Mouse (Mus musculus): Measurements from ENCODE around the gene Krtap12-1. TPM values are rescaled to one million over a fixed set of nuclear protein-coding genes. Genes with fewer than 3 reads are reported as not detected.
A peak's percentile ranks its signal among the peaks of the same experiment; 100 is the strongest.
"Not testable (repeated sequence)": the region's sequence is repeated elsewhere in the genome, so short reads cannot be mapped to it uniquely, and the experiment has no call there.

Gene Krtap12-1
- polyA plus RNA-seq (2017; shearing (Covaris generic)) = not detected

DNA sequence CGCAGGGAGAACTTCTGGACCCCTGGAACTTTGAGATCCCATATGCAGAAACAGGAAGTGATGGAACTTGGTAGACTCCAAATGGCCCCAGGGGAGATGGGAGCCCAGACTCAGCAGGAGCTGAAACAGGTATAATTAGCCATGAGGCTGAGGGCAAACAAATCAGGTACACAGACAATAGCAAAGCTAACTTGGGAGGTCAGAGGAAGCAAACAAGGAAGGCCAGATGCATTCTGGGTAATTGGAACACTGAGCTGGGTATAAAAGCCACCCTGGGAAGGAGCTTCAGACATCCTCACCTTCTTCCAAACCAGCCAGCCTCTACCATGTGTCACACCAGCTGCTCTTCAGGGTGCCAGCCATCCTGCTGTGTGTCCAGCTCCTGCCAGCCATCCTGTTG is at the start of gene Krtap12-1:
Krtap12-1 (plus strand) TSS at position 301 of the 400 bp plus-strand sequence.
- ATAC-seq = not testable (repeated sequence)

DNA sequence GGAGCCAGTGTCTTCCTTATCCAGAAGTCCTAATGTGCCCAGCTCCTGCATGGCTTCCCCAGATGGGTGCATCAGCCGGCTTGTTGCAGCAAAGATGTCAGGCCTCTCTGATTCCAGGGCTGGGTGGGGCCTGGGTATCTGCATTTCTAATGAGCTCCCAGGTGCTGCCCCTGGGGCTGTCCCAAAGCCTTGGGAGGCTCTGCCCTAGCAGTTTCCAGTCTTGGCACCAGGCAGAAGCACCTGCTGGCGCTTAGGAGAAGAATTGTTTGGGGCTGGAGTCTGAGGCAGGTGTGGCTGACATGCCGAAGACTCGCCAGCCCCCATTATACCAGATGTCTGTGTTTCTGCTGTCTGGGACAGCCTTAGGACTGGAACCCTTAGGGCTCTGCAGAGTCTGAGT is 49.7 kb upstream of the Krtap12-1 start:
- no peak for ATAC-seq

DNA sequence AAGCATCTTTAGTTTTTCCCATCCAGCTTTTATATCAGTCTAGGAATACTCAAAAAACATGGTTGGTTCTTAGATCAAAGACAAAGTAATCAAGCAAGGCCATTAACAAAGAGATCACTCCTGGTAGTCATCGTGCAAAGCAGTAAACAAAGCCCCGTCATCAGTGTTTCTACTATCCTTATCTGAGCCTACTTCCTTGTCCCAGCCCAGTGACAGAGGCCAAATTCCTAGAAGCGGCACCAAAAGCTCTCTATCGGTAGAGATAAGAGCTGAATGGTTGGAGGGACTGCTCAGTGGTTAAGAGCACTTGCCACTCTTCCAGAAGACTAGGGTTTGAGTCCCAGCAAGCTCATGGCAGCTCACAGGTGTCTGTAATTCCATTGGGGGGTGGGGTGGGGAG is 48.9 kb upstream of the Krtap12-1 start:
- no peak for ATAC-seq

DNA sequence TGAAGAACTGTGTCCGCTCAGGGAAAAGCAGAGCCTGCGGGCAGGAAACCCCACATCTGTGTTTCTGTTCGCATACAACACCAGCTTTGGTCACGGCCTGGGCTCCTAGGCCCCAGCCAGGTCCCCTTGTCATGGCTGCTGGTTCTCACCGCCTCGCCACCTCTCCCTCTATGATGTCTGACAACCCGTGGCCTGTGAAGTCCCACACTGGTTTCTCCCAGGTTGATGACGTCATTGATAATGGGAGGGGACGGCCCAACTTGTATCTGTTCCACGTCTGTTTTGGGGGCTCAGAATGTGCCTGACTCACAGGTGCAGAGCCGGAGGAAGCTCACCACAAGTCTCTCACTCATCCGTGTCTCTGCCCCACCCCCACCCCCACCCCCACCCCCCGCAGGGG is 46.6 kb upstream of the Krtap12-1 start:
- no peak for ATAC-seq

DNA sequence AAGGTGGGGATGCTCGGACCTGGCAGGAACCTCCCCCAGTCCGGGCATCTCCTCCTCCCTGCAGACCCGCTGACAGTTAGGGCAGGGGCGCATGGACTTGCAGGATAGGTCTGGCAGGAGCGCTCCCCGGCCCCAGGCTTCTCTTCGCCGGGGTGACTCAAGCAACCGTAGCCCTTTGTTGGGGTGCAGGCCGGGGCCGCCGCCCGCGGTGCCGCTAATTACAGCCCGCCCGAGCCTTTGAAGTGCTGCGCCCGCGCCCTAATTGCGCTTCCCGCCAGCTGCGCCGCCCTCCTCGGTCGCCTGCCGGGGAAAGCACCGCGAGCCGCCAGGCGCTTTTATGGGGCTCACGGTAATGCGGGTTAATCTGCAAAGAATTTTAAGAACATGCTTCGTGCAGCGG is 42.8 kb upstream of the Krtap12-1 start:
- peak; percentile 57 for ATAC-seq

DNA sequence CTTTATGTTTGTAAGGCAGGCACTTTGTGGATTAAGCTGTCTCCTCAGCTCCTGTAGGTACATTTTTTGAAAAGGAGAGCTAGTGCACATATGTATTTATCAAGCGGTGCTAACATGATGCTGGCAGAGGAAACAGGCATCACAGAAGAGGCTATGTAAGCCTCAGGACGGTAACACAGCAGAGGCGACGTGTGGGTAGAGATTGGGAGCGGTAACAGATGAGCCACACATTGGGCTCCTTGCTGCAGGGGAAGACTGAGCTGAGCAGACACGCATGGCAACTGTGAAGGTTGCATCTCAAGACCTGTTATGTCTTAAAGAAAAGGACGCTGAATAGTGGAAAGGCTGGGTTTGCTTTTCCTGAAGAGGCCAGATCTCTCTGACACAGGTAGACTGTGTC is 37.4 kb upstream of the Krtap12-1 start:
- no peak for ATAC-seq

DNA sequence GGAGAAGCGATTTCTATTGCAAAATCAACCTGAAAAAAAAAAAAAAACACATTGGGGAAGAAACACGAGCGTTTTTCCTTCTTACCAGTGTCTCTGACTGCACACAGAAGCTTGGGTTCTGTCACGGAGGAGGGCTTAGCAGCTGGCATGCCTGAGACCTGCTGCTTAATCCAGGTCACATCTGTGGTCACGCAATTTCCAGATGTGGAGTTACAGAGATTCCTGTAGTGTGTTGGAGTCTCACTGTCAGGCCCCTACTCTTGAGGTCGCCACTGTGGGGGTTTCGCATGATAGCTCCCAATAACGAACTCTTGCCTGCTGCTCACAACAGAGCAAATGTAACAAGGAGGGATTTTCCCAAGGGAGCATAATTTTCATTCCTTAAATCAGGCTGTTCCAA is 36.2 kb upstream of the Krtap12-1 start:
- no peak for ATAC-seq

DNA sequence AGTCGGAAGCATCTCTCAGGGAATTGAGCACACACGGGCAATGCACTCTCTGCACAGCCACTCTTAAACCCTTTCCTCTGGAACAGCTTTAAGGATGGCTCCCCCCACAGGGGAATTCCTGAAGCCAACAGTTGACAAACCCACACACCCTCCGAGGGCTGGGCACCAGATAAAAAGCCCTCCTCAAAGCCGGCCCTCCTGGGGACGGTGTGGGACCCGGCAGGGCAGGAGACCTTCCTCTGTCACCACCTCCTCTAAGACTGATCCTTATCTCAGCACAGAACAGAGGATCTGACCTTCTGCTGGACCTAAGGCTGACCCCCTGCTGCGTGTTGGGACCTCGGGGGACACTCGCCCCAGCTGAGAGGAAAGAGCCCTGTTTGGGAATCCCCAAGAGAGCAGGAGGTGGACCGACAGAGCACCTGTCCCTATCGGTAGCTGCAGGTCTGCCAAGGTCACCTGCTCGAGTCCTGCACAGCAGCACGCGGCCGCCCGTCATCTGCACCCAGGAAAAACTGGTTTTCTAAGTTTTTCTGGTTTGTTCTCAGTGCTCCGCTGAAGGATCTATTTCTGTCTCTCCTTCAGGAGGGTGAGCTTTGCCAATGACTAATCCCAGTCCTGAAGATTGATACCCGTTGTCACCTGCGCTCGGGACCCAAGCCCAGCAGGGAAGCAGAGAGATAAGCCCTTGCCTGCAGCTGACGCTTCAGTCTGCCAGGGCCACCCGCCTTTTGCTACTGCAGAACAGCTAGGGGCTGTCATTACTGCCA is 34.3 kb upstream of the Krtap12-1 start, which contains the start of gene Tspear:
Tspear (plus strand) TSS at position 675 of the 770 bp plus-strand sequence.
- ATAC-seq = no peak

DNA sequence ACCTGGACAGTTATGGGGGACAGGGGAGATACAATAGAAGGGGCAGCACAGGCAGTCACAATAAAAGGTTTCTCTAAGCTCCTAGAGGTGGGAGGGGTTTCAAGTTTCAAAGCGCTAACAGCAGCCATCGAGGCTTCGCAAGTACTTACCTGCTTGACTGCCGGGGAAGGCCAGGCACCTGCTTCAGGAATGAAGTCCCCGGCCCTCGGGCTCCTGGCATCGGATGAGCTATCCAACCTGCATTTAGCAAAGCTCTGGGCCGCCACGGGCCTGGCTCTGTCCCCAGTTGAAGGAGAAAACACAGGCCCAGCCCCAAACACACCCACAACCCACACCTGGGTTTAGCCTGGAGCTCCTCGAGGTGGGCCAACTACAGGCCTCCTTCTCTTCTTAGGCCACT is 33.4 kb upstream of the Krtap12-1 start:
- no peak for ATAC-seq

DNA sequence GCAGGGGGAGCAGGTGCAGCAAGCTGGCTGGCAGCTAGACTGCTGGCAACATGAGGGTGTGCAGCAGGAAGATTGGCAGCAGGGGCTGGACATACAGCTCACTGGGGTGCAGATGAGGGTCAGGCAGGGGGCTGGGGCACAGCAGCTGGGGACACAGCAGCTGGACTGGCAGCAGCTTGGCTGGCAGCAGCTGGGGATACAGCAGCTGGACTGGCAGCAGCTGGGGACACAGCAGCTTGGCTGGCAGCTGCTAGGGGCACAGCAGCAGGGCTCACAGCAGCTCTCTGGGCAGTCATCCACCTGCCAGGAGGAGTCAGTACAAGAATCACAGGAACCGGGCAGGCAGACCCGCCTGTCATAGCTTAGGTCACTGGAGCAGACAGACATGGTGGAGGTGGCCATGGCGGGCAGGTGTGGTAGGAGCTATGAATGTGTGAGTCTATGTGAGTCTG is 30.0 kb upstream of the Krtap12-1 start, which contains the start of gene Gm19402:
Gm19402 (minus strand) TSS at position 402 of the 452 bp plus-strand sequence.
- not testable (repeated sequence) for ATAC-seq

DNA sequence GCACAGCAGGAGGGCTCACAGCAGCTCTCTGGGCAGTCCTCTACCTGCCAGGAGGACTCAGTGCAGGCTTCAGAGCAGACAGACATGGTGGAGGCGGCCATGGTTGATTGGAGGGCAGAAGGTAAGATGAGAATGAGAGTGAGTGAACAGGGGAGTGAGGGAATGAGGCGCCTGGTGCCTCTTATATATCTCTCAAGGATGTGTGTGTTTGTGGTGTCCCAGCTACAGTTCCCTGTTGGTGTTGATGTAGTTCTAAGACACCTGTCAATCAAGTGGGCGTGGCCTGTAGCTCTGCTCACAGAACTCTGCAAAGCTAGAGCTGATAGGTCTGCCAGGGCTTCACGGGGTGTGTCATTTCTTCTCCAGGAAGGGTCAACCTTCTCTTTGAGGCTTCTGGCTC is 23.3 kb upstream of the Krtap12-1 start, which contains the start of gene Gm9508:
Gm9508 (minus strand) TSS at position 101 of the 400 bp plus-strand sequence.
- no peak for ATAC-seq

DNA sequence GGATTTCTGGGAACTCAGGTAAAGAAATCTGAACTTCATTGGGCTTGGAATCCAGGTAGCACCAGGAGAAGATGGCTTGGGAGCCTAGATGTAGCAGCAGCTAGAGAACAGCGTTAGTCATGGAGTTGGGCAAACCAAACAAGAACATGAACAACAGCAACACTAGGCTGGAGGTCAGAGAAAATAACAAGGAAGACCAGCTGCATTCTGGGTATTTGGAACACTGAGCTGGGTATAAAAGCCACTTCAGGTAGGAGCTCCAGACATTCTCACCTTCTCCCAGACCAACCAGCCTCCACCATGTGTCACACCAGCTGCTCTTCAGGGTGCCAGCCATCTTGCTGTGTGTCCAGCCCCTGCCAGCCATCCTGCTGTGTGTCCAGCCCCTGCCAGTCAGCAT is 14.1 kb upstream of the Krtap12-1 start, which contains the start of gene Gm10272:
Gm10272 (plus strand) TSS at position 301 of the 400 bp plus-strand sequence.
- ATAC-seq = no peak

DNA sequence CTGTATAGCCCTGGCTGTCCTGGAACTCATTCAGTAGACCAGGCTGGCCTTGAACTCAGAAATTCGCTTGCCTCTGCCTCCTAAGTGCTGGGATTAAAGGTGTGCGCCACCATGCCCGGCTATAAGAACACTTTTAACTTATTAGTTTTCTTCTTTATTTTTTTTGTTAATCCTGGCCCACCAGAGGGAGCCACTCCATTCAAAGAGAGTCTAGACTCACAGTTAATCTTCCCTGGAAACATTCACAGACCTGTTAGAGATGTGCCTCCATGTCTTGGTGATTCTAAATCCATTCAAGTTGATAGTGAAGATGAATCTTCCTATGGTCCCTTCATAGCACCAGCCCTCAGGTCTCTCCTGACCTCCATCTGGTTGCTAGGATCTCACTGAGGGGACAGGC is 10.6 kb upstream of the Krtap12-1 start:
- ATAC-seq = no peak

DNA sequence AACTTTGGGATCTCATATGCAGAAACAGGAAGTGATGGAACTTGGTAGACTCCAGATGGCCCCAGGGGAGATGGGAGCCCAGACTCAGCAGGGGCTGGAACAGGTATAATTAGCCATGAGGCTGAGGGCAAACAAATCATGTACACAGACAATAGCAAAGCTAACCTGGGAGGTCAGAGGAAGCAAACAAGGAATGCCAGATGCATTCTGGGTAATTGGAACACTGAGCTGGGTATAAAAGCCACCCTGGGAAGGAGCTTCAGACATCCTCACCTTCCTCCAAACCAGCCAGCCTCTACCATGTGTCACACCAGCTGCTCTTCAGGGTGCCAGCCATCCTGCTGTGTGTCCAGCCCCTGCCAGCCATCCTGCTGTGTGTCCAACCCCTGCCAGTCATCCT is 9.2 kb upstream of the Krtap12-1 start, which contains the start of gene Gm10024:
Gm10024 (plus strand) TSS at position 301 of the 400 bp plus-strand sequence.
- not testable (repeated sequence) for ATAC-seq

DNA sequence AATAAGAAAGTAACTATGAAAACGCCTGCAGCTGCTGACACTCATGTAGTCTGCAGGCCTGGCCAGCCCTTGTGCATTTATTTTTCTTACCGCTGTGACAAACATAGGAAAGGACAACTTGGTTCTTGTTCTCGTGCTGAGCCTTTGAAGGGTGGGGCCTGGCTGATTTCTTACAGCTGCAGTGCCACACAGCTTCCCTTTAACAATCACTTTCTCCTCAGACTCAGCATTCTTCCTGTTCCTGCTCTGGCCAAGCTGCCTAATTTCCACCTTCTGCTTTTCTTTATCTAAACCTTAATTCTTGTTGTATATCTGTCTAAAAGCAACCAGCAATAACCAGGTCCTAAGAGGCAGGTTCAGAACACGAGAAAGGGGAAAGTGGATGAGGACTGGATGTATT is 6.7 kb upstream of the Krtap12-1 start:
- no peak for ATAC-seq

DNA sequence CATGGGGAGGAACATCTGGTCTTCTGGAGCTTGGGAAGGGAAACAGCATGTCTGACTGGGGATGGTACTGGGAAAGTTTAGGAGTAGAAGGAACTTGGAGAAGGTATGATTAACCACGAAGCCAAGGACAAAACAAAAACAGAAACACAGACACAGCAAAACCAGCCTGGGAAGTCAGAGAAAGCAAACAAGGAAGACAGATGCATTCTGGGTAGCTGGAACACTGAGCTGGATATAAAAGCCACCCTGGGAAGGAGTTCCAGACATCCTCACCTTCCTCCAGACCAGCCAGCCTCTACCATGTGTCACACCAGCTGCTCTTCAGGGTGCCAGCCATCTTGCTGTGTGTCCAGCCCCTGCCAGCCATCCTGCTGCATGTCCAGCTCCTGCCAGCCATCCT is 4.9 kb upstream of the Krtap12-1 start, which contains the start of gene Gm10142:
Gm10142 (plus strand) TSS at position 301 of the 400 bp plus-strand sequence.
- no peak for ATAC-seq

DNA sequence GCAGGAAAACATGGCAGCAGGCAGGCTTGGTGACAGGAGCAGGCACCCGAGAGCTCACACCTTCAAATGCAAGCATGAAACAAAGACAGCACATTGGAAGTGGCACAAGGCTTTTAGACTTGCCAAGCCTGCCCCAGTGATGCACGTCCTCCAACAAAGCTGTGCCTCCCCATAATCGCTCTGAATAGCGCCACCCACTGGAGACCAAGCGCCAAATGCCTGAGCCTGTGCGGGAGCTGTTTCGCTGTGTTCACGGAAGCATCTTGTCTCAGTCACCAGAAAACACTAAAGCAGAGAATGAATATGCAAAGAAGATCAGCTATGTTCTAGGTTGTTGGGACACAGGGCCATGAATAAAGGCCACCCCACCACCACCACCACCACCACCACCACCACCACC is 4.5 kb downstream of the Krtap12-1 start:
- no peak for ATAC-seq

DNA sequence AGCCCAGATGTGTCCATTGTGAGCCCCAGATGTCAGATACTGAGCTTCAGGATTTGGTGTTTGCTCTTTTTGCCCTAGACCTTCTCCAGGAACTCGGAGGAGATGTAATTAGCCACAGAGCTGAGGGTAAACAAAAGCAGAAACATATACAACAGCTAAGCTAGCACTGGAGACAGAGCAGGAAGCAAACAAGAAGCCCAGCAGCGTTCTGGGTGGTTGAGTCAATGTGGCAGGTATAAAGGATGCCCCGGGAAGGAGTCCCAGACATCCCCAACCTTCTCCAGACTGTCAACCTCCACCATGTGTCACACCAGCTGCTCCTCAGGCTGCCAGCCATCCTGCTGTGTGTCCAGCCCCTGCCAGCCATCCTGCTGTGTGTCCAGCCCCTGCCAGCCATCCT is 5.8 kb downstream of the Krtap12-1 start, which contains the start of gene Gm10100:
Gm10100 (plus strand) TSS at position 301 of the 400 bp plus-strand sequence.
- no peak for ATAC-seq

DNA sequence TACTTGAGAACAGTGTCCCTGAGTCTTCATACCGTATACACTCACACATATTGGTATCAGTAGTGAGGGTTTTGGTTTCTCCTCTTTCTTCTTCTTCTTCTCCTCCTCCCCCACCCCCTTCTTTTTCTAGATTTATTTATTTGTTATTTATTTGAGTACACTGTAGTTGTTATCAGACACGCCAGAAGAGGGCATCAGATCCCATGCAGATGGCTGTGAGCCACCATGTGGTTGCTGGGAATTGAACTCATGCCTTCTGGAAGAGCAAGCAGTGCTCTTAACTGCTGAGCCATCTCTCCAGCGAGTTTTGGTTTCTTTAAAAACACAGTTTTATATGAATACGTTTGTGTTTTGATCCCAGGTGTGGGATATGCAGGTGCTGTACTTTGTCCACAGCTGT is 7.9 kb downstream of the Krtap12-1 start:
- no peak for ATAC-seq

DNA sequence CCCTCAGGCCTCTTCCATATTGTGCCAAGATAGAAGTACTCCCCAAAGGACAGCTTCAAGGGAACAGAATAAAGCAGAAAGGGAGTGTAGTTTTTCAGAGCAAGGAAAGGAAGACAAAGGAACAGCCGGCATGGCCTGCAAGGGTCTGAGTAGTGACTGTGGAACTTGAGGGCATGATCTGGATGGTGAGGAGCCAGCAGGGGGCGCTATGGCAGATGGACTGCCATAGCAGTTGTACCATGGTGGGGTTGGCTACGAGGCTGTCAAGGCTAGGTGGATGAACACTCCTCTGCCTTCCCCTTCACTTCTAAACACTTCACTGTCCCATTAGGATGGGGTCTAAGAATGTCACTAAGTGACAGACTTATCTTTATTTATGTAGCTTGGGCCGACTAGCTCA is 8.8 kb downstream of the Krtap12-1 start:
- no peak for ATAC-seq

DNA sequence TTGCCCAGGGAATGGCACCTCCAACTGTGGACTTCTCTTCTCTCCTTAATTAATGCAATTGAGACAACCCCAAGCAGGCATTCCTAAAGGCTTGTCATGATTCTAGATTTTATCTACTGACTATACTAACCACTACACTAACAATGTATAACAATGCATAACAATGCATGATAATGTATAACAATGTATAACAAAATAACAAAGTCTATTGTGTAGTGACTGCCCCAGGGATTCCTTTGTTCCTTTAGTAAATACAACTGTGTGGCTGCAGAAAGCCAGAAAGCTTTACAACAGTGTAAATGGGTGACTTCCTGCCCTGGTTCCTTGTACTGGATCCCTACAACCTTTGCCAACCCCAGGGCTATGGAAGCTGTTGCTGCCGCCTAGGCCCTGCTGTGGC is 15.5 kb downstream of the Krtap12-1 start:
- ATAC-seq = no peak

DNA sequence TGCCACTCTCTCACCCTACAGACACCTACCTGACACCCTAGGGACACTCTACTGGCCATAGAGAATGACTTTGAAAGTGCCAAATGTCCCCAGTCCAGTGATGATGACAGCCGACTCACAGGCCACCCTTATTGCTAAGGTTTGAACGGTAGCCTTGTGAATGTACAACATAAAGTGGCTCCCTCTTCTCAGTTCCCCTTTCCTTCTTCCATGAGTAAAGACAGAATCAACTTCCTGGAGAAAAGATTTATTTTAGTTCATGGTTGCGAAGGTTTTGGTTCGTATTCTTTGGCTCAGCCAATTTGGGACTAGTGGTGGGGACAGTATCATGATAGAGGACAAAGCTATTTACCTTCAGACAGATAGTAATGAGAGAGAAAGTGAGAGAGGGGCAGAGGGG is 18.5 kb downstream of the Krtap12-1 start:
- no peak for ATAC-seq

DNA sequence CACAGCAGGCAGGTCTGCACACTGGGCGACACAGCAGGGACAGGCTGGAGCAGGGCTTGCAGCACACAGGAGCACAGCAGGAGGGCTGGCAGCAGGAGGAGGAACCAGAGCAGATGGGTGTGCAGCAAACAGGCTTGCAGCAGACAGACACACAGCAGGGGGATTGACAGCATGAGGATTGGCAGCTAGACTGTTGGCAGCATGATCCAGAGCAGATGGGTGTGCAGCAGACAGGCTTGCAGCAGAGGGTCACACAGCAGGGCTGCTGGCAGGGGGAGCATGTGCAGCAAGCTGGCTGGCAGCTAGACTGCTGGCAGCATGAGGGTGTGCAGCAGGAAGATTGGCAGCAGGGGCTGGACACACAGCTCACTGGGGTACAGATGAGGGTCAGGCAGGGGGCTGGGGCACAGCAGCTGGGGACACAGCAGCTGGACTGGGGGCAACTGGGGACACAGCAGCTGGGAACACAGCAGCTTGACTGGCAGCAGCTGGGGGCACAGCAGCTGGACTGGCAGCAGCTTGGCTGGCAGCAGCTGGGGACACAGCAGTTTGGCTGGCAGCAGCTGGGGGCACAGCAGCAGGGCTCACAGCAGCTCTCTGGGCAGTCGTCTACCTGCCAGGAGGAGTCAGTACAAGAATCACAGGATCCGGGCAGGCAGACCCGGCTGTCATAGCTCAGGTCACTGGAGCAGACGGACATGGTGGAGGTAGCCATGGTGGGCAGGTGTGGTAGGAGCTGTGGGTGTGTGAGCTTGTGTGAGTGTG is 21.7 kb downstream of the Krtap12-1 start, which contains the start of gene Gm18596:
Gm18596 (minus strand) TSS at position 715 of the 765 bp plus-strand sequence.
- not testable (repeated sequence) for ATAC-seq

Data from CD4-positive, CD25-positive, alpha-beta regulatory T cell, adult 4 months (primary cell).